Comparison of ENCODE assay signal across 36 mouse cellular contexts in the genomic region with DNA sequence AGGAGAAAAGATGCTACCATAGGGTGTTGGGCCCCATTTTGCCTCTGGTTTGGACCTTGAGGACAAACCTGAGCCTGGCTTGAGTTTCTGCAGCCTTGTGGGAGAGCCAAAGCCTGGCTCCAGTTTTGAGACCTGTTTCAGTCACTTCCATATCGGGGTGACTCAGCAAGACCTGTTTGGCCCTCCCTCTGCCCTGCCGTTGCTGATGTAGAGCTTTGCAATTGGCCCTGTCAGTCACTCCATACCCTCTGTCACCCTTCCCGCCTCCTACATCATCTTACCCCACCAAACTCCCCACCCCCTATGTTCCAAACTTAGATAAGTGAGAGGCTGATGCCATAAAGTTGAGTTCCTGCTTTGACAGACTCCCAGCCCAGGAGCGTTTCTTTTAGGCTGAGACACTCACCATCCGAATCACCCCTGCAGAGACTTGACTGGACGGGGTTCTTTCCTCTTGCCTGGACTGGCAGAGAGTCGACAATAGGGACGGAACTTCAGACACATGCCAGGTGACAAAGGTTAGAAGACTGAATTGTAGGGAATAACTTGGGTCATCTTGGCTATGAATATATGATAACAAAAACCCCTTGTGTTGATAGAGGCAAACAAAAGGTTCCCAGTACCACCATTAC. TPM values are rescaled to one million over a fixed set of nuclear protein-coding genes. Genes with fewer than 3 reads are reported as not detected.
A peak's percentile ranks its signal among the peaks of the same experiment; 100 is the strongest.
DNase-seq lines count a peak whose midpoint lies in the region; ATAC-seq and TF ChIP-seq lines count a peak whose summit lies in the region.
"Had no signal": no experiment of that assay in that cellular context is flagged by ENCODE, and none has a peak within 500 bp of the region (broad histone marks: within the 10 kb centered on the region; RNA-seq: fewer than 3 reads in every experiment).

No protein-coding gene starts in this region.

- ATAC-seq in midbrain, embryonic 14.5 days (ENCODE audit: low FRiP score, low TSS enrichment) = no peak
- ATAC-seq: forebrain, embryonic 14.5 days; forebrain, postnatal 0 days; hindbrain, postnatal 0 days; inflammation-experienced regulatory T-cells, adult 6 months; intestine, postnatal 0 days had no signal

- H3K36me3 ChIP-seq in ES-E14 (ENCODE audit: control insufficient read depth, insufficient read depth, low read length, poor library complexity, severe bottlenecking) = no peaks in the 10 kb centered on the region
- H3K36me3 ChIP-seq in midbrain, embryonic 14.5 days (ENCODE audit: control insufficient read depth, insufficient read depth, low read length) = no peaks in the 10 kb centered on the region
- H3K36me3 ChIP-seq: G1E had no signal

- no peak overlapping the region for H3K9ac ChIP-seq in ES-E14 (ENCODE audit: insufficient read depth, low read depth, low read length, poor library complexity, severe bottlenecking)
- no peak overlapping the region for H3K9ac ChIP-seq in midbrain, embryonic 14.5 days (replicated peaks; ENCODE audit: low read length)
- H3K9ac ChIP-seq: forebrain, postnatal 0 days; hindbrain, embryonic 14.5 days had no signal

- peaks cover 2% of the 10 kb centered on the region; the same call in 1 of the 2 replicates for H3K9me3 ChIP-seq in ES-E14 (ENCODE audit: control insufficient read depth, insufficient read depth, low read depth, low read length)
- no peaks in the 10 kb centered on the region for H3K9me3 ChIP-seq in midbrain, embryonic 14.5 days (ENCODE audit: control insufficient read depth, low read length)
- H3K9me3 ChIP-seq: G1E had no signal

- no peaks in the 10 kb centered on the region for H3K27me3 ChIP-seq in midbrain, embryonic 14.5 days (ENCODE audit: control insufficient read depth, insufficient read depth, low read length)

- DNase-seq in 416B (ENCODE audit: low read depth) (peak; percentile 50), ES-E14 (ENCODE audit: low read depth, low spot score) (no peak), R1 (ENCODE audit: low read depth, low spot score) (peak; percentile 16)
- DNase-seq in kidney, postnatal 4 days = no peak
- DNase-seq in embryo, embryonic 11 days = no peak
- DNase-seq in midbrain, embryonic 14.5 days = no peak
- DNase-seq: adrenal gland, postnatal 10 days; adrenal gland, postnatal 36 days; B cell, adult 2 months; cerebellum, adult 11-12 months; cerebellum, adult 8-10 months; cerebellum, postnatal 10 days; cerebellum, postnatal 36 days; forebrain, postnatal 0 days; gastrocnemius, adult 2 months; gastrocnemius, postnatal 14 days; heart, adult 11 months; heart, postnatal 4 days; kidney, adult 2 months had no signal

- 0 out of 4 replicates have a peak overlapping the region, but pooled peaks of 1 of the 2 experiments have one; percentile 5 for H3K4me3 ChIP-seq in ES-E14 (ENCODE audit: insufficient read depth in 1 of 2, low read depth in 1 of 2, low read length in 2 of 2, poor library complexity in 1 of 2, severe bottlenecking in 1 of 2)
- H3K4me3 ChIP-seq in midbrain, embryonic 14.5 days (replicated peaks; ENCODE audit: low read depth, low read length) = no peak overlapping the region
- H3K4me3 ChIP-seq: gastrocnemius, adult 2 months had no signal

- H3K4me1 ChIP-seq in ES-E14 (ENCODE audit: control insufficient read depth in 2 of 2, insufficient read depth in 2 of 2, low read length in 2 of 2, poor library complexity in 1 of 2) = peaks cover 2% of the 10 kb centered on the region in 2 experiments; a peak in 1 of 4 replicates
- H3K4me1 ChIP-seq in midbrain, embryonic 14.5 days (ENCODE audit: control insufficient read depth, insufficient read depth, low read length) = no peaks in the 10 kb centered on the region

- in situ Hi-C loops in ES-E14 (cut with MboI; ENCODE audit: low sequenced_read_pairs in 2 of 2, unreplicated experiment in 2 of 2) = no loop called here

- H3K4me2 ChIP-seq in midbrain, embryonic 14.5 days (ENCODE audit: low read length) = no peak overlapping the region
- H3K4me2 ChIP-seq: heart, embryonic 11.5 days; hindbrain, embryonic 14.5 days had no signal

- WGBS in midbrain, embryonic 14.5 days = 79% methylated on average over 8 of the region's 8 CpGs

- H3K27ac ChIP-seq in ES-E14 (ENCODE audit: insufficient read depth, low read depth, low read length, poor library complexity, severe bottlenecking) = no peak overlapping the region
- no peak overlapping the region for H3K27ac ChIP-seq in midbrain, embryonic 14.5 days (replicated peaks; ENCODE audit: low read depth, low read length)
- H3K27ac ChIP-seq: gastrocnemius, adult 2 months; hindbrain, embryonic 14.5 days; hindbrain, postnatal 0 days had no signal

TF ChIP-seq in ES-E14, 5 proteins besides CTCF, POLR2A, EP300 and RAD21:
- TF ChIP-seq ZNF384 (IDR thresholded peaks at IDR 0.05; ENCODE audit: low read depth, low read length) (no peak), ZC3H11A (IDR thresholded peaks at IDR 0.05; ENCODE audit: borderline replicate concordance, low read depth, low read length) (no peak), CHD2 (IDR thresholded peaks at IDR 0.05; ENCODE audit: low read depth, low read length) (no peak), HCFC1 (IDR thresholded peaks at IDR 0.05; ENCODE audit: borderline replicate concordance, insufficient read depth, low read length) (no peak), MAFK (IDR thresholded peaks at IDR 0.05; ENCODE audit: insufficient read depth, low read depth, low read length) (peak; percentile 71)

RNA-seq across cellular contexts. Expression of gene Loxl1, which starts 23.8 kb away (rescaled TPM):
- total RNA-seq in ES-E14 (2012; rRNA removed) = 6.2 and 8.4 TPM in 2 replicates
- polyA plus RNA-seq in midbrain, embryonic 14.5 days (2014; fragmentation: Nextera tagmentation; extraction: Ambion mirVana) = 2.7 and 5.6 TPM in 2 replicates
- total RNA-seq: G1E had no signal
- polyA plus RNA-seq: G1E; inflammation-experienced regulatory T-cells, adult 6 months had no signal

RNA-seq across cellular contexts. Expression of gene Tbc1d21, which starts 33.5 kb away (rescaled TPM):
- total RNA-seq in ES-E14 (2012; rRNA removed) = not detected in 2 replicates
- not detected in 2 replicates for polyA plus RNA-seq in midbrain, embryonic 14.5 days (2014; fragmentation: Nextera tagmentation; extraction: Ambion mirVana)
- total RNA-seq: adrenal gland, adult 18-20 months; adrenal gland, postnatal 10 days; adrenal gland, postnatal 36 days; forebrain, postnatal 0 days; G1E; gastrocnemius, adult 2 months; gastrocnemius, postnatal 14 days; gastrocnemius, postnatal 4 days; heart, adult 8-10 months; heart, postnatal 4 days; hindbrain, postnatal 0 days had no signal
- polyA plus RNA-seq: cortical plate, adult 2 months; embryonic facial prominence, embryonic 11.5 days; forebrain, embryonic 11.5 days; forebrain, embryonic 14.5 days; forebrain, postnatal 0 days; frontal cortex, adult 2 months; G1E; heart, embryonic 11.5 days; heart, embryonic 14.5 days; heart, postnatal 0 days; hindbrain, embryonic 11.5 days; hindbrain, embryonic 14.5 days; hindbrain, postnatal 0 days; inflammation-experienced regulatory T-cells, adult 6 months; intestine, postnatal 0 days; kidney, adult 2 months had no signal

Comparison
In these comparisons a context has a peak if more than half of its experiments do, and no peak if none do; other contexts are left out.
1. DNase-seq: peak in 416B (single experiment) and R1 (single experiment); none in ES-E14 (single experiment), kidney, postnatal 4 days (0 of 2), embryo, embryonic 11 days (single experiment) and midbrain, embryonic 14.5 days (single experiment).